In genomic region chr14:31132491-31132975, GRCm38 (mm10) we compare ENCODE assay signal across 10 mouse cellular contexts. TPM values are rescaled to one million over a fixed set of nuclear protein-coding genes. Genes with fewer than 3 reads are reported as not detected.
DNase-seq lines count a peak whose midpoint lies in the region; ATAC-seq and TF ChIP-seq lines count a peak whose summit lies in the region.
"Had no signal": no experiment of that assay in that cellular context is flagged by ENCODE, and none has a peak within 500 bp of the region (broad histone marks: within the 10 kb centered on the region; RNA-seq: fewer than 3 reads in every experiment).

No protein-coding gene starts in this region.

- H3K36me3 ChIP-seq in lung, embryonic 16.5 days (ENCODE audit: control insufficient read depth, insufficient read depth, low read length): peaks cover 29% of the 10 kb centered on the region
- peaks cover 27% of the 10 kb centered on the region for H3K36me3 ChIP-seq in heart, embryonic 16.5 days (ENCODE audit: control insufficient read depth, insufficient read depth)
- peaks cover 46% of the 10 kb centered on the region for H3K36me3 ChIP-seq in liver, embryonic 12.5 days
- peaks cover 6% of the 10 kb centered on the region for H3K36me3 ChIP-seq in stomach, postnatal 0 days (ENCODE audit: control insufficient read depth, insufficient read depth, low read length)

- peak overlapping the region; percentile 93 for H3K9ac ChIP-seq in lung, embryonic 16.5 days (ENCODE audit: low read length)
- H3K9ac ChIP-seq in heart, embryonic 16.5 days (ENCODE audit: low read length): peak overlapping the region; percentile 45
- H3K9ac ChIP-seq in liver, embryonic 12.5 days: peak overlapping the region; percentile 95
- H3K9ac ChIP-seq in stomach, postnatal 0 days (ENCODE audit: low read length): peak overlapping the region; percentile 74; the same call in 1 of the 2 replicates

- H3K4me1 ChIP-seq in lung, embryonic 16.5 days (replicated peaks; ENCODE audit: control insufficient read depth, insufficient read depth, low read length): peaks cover 40% of the 10 kb centered on the region
- H3K4me1 ChIP-seq in heart, embryonic 16.5 days (ENCODE audit: control insufficient read depth, insufficient read depth, low read length): peaks cover 34% of the 10 kb centered on the region
- peaks cover 43% of the 10 kb centered on the region for H3K4me1 ChIP-seq in liver, embryonic 12.5 days
- H3K4me1 ChIP-seq in stomach, postnatal 0 days (replicated peaks; ENCODE audit: control insufficient read depth, insufficient read depth): peaks cover 10% of the 10 kb centered on the region

- H3K27me3 ChIP-seq in lung, embryonic 16.5 days (ENCODE audit: control insufficient read depth, insufficient read depth, low read depth, low read length): no peaks in the 10 kb centered on the region
- no peaks in the 10 kb centered on the region for H3K27me3 ChIP-seq in heart, embryonic 16.5 days (ENCODE audit: control insufficient read depth, insufficient read depth, low read length)
- H3K27me3 ChIP-seq in liver, embryonic 12.5 days (replicated peaks): no peaks in the 10 kb centered on the region
- no peaks in the 10 kb centered on the region for H3K27me3 ChIP-seq in stomach, postnatal 0 days (ENCODE audit: control insufficient read depth, insufficient read depth, low read length)
- H3K27me3 ChIP-seq: Patski had no signal

- H3K4me2 ChIP-seq in lung, embryonic 16.5 days (ENCODE audit: low read depth, low read length): peak overlapping the region; percentile 91
- H3K4me2 ChIP-seq in heart, embryonic 16.5 days (ENCODE audit: low read depth, low read length): peak overlapping the region; percentile 78
- H3K4me2 ChIP-seq in liver, embryonic 12.5 days: peak overlapping the region; percentile 99
- H3K4me2 ChIP-seq in stomach, postnatal 0 days (replicated peaks; ENCODE audit: low read depth): peak overlapping the region; percentile 87

- 67% methylated on average over 7 of the region's 7 CpGs for WGBS in lung, embryonic 16.5 days
- 81% methylated on average over 7 of the region's 7 CpGs for WGBS in heart, embryonic 16.5 days
- 73% methylated on average over 7 of the region's 7 CpGs for WGBS in liver, embryonic 12.5 days (ENCODE audit: insufficient replicate concordance)
- 65% methylated on average over 7 of the region's 7 CpGs for WGBS in stomach, postnatal 0 days

- peak overlapping the region; percentile 94 for H3K4me3 ChIP-seq in lung, embryonic 16.5 days (ENCODE audit: low read length)
- peak overlapping the region; percentile 71; the same call in 1 of the 2 replicates for H3K4me3 ChIP-seq in heart, embryonic 16.5 days (ENCODE audit: low read length)
- H3K4me3 ChIP-seq in liver, embryonic 12.5 days: peak overlapping the region; percentile 92
- H3K4me3 ChIP-seq in stomach, postnatal 0 days (ENCODE audit: low read depth, low read length): no peak overlapping the region

- no peaks in the 10 kb centered on the region for H3K9me3 ChIP-seq in lung, embryonic 16.5 days (ENCODE audit: control insufficient read depth, low read length)
- no peaks in the 10 kb centered on the region for H3K9me3 ChIP-seq in heart, embryonic 16.5 days (replicated peaks; ENCODE audit: control insufficient read depth, low read length)
- H3K9me3 ChIP-seq in liver, embryonic 12.5 days (replicated peaks): no peaks in the 10 kb centered on the region
- no peaks in the 10 kb centered on the region for H3K9me3 ChIP-seq in stomach, postnatal 0 days (ENCODE audit: control insufficient read depth, low read length)

- no peak for ATAC-seq in lung, embryonic 16.5 days (ENCODE audit: low read depth)
- ATAC-seq in heart, embryonic 16.5 days (replicated peaks; ENCODE audit: extremely low read depth, insufficient read depth, low FRiP score): no peak
- no peak for ATAC-seq in liver, embryonic 12.5 days
- no peak for ATAC-seq in stomach, postnatal 0 days (ENCODE audit: low FRiP score, low TSS enrichment)
- ATAC-seq in frontal cortex, adult (ENCODE audit: low TSS enrichment): no peak
- ATAC-seq: Patski had no signal

- TF ChIP-seq CTCF in stomach, postnatal 0 days (IDR thresholded peaks at IDR 0.05; ENCODE audit: low read depth): no peak

- DNase-seq in lung, postnatal 14 days: no peak
- peak; percentile 13 for DNase-seq in stomach, postnatal 0 days (ENCODE audit: low spot score)
- DNase-seq in Muller cell, postnatal 12 days (ENCODE audit: inconsistent ontology term): no peak
- DNase-seq in right cerebral cortex, adult 2 months (ENCODE audit: low spot score in 2 of 2): no peak
- DNase-seq: cerebellum, adult 8-10 months had no signal

- peak overlapping the region; percentile 93 for H3K27ac ChIP-seq in lung, embryonic 16.5 days (ENCODE audit: low read length)
- H3K27ac ChIP-seq in heart, embryonic 16.5 days (ENCODE audit: low read length): peak overlapping the region; percentile 40
- H3K27ac ChIP-seq in liver, embryonic 12.5 days: peak overlapping the region; percentile 82
- H3K27ac ChIP-seq in stomach, postnatal 0 days (replicated peaks): peak overlapping the region; percentile 82

- TF ChIP-seq EP300 in stomach, postnatal 0 days (optimal IDR thresholded peaks at IDR 0.05): no peak

RNA-seq across cellular contexts. Expression of gene Nt5dc2, which starts 1.7 kb away (rescaled TPM):
- polyA plus RNA-seq in lung, embryonic 16.5 days (2015; fragmentation: Nextera tagmentation; extraction: Ambion mirVana): 379 and 414 TPM in 2 replicates
- 288 and 319 TPM in 2 replicates for polyA plus RNA-seq in heart, embryonic 16.5 days (2015; fragmentation: Nextera tagmentation; extraction: Ambion mirVana)
- 298 and 306 TPM in 2 replicates for polyA plus RNA-seq in liver, embryonic 12.5 days (2016; fragmentation: Nextera tagmentation; extraction: Ambion mirVana)
- 61.0 and 65.3 TPM in 2 replicates for polyA plus RNA-seq in stomach, postnatal 0 days (2015; fragmentation: Nextera tagmentation; extraction: Ambion mirVana)

RNA-seq across cellular contexts. Expression of gene Smim4, which starts 3.8 kb away (rescaled TPM):
- polyA plus RNA-seq in lung, embryonic 16.5 days (2015; fragmentation: Nextera tagmentation; extraction: Ambion mirVana): 79.4 and 82.2 TPM in 2 replicates
- polyA plus RNA-seq in heart, embryonic 16.5 days (2015; fragmentation: Nextera tagmentation; extraction: Ambion mirVana): 90.4 and 95.8 TPM in 2 replicates
- 95.4 and 103 TPM in 2 replicates for polyA plus RNA-seq in liver, embryonic 12.5 days (2016; fragmentation: Nextera tagmentation; extraction: Ambion mirVana)
- 99.3 and 108 TPM in 2 replicates for polyA plus RNA-seq in stomach, postnatal 0 days (2015; fragmentation: Nextera tagmentation; extraction: Ambion mirVana)

RNA-seq across cellular contexts. Expression of gene Stab1, which starts 35.9 kb away (rescaled TPM):
- polyA plus RNA-seq in lung, embryonic 16.5 days (2015; fragmentation: Nextera tagmentation; extraction: Ambion mirVana): 48.9 and 52.1 TPM in 2 replicates
- 36.6 and 43.8 TPM in 2 replicates for polyA plus RNA-seq in heart, embryonic 16.5 days (2015; fragmentation: Nextera tagmentation; extraction: Ambion mirVana)
- polyA plus RNA-seq in liver, embryonic 12.5 days (2016; fragmentation: Nextera tagmentation; extraction: Ambion mirVana): 27.4 and 28.0 TPM in 2 replicates
- polyA plus RNA-seq in stomach, postnatal 0 days (2015; fragmentation: Nextera tagmentation; extraction: Ambion mirVana): 23.7 and 23.9 TPM in 2 replicates

Comparison
In these comparisons a context has a peak if more than half of its experiments do, and no peak if none do; other contexts are left out.
1. H3K27ac ChIP-seq: peak in every context shown above with its lines; median percentile 93 in lung, embryonic 16.5 days; 82 in liver, embryonic 12.5 days; 82 in stomach, postnatal 0 days; 40 in heart, embryonic 16.5 days.
2. H3K9ac ChIP-seq: peak in every context shown above with its lines; median percentile 95 in liver, embryonic 12.5 days; 93 in lung, embryonic 16.5 days; 74 in stomach, postnatal 0 days; 45 in heart, embryonic 16.5 days.